Mouse (Mus musculus): ENCODE measurements around the gene Zeb2.

Gene Zeb2

DNA sequence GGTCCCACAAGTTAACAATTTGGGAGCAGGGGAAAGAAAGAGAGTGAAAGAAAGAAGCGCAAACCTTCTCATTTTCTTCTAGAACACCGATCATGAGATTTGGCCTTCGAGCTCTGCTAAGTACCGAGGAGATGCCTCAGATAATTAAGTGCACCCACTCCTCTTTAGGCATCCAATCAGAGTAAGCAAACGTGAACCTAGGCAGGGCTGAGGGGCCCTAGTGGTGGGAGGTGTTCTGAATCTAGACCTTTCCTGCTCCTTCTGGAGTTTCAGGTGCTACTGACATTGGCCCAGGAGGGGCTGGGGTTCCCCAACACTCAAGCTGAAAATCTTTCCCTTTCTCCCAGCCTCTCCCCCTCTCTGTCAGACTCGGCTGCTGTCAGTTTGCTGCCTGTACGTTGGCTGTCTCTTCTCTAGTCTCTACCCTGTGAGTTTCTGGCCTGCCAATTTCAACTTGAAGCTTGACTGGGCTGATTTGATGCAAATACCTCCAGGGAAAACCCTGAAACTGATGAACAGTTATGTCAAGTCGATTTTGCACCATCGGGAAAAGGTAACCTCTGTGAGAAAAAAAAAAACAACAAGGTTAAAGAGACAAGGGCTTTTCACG, 20.5 kb downstream of the Zeb2 start:
- no peak for DNase-seq (ENCODE audit: low spot score)

DNA sequence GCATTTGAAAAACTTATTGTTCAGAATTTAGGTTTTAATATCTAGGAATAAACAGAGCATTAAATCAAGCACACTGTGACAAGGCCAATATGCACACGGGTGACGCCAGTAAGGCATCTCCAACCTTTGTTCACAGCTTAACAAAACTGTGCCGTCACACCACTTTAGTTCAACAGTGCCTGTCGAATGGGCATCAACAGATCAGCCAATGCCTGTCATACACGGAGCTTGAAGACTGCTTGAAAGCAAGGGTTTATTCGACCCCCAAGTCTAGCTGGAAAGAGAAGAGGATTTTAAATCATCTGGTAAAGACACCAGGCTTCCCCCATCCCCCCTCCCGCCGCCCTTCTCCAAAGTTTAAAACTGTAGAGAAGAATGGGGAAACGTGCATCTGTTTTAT, 21.4 kb downstream of the Zeb2 start:
- DNase-seq (ENCODE audit: low spot score), result no peak

DNA sequence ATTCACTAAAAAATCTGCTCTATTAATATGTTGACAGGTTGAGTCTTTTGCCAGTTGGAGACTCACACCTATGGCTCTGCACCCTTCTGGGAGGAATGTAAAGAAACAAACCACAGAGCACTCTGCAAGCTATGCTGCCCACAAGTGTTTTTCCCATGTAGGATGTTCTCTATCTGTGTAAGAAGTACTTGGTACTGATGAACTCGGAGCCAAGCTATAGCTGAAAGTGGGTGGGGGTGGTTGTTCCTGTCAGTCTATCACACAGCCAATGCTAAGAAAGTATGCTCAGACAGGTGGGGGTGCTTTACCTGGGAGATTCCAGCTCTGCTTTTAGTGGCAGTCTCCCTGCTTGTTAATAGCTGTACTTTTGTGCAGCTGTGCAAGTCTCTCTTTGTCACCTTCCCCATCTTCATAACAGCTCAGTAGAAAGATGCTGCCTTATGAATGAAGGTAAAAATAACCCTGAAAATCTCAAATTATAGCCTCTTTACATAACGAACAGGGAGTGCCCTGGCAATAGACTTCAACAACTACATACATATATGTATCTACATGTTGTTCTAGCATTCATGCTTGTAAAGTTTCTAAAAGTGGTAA, 22.7 kb downstream of the Zeb2 start:
- no peak for DNase-seq (ENCODE audit: low spot score)

DNA sequence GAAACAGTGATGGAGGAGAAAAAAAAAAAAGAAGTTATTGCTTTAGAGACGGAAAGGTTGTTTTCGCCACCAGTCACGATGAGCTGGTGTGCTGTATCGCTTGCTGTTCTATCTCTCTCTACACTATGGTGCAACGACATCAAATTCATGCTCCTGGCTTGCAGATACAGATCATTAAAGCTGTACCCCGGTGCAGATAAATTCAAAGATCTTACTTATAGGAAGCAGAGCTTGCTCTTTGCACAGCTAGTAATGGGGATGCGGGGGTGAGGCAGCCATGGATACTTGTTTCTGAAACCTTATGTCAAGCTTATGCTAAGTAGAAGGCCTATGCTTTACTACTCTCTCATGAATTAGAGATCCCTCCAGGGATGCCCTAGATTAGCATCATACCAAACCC, 23.7 kb downstream of the Zeb2 start:
- no peak for DNase-seq (ENCODE audit: low spot score)

DNA sequence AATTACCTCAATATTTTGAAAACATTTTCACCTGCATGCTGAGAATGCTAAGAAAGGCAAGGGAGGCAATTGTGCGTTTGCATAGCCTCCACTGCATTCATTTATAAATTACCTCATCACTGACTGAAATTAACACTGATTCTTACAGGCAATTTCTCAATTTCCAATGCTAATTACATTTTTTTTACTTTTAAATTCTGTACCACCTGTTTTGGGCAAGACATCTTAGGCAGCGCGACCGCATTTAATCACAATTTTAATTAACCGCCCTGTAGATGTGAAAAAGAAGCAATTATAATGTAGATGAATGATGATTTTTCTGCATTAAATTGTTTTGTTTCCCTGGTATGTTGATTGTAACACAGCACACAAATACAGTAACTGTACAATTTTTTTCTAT, 24.5 kb downstream of the Zeb2 start:
- no peak for DNase-seq (ENCODE audit: low spot score)

DNA sequence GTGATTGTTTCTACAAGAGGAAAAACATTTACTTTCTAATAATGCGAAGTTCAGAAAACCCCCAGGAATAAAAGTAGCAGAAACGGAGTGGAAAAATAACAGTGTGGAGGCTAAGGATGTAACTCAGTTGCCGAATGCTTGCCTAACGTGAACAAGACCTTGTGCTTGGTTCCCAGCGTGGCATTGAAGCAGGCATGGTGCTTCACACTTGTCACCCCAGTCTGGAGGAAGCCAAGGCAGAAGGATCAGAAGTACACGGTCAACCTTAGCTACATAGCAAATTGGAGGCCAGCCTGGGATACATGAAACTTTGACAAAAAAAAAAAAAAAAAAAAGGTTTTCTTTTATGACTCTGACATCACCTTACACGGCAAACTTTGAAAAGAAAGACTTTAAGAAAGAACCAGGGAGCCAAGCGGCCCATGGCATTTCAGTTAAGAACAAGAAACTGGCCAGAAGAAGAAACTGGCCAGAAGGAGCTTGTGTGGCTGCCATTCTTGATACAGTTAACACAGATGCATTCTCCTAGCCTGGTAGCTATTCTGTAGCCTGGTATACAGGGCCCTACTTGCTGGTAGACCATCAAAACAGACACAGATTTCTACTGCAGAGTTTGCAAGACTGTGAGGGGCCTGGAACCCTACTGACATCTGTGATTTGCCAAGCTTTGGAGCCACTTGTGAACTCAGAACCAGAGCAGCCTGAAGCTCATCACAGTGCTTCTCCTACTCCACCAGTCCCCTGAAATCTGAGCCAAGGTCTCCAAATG, 26.5 kb downstream of the Zeb2 start:
- DNase-seq (ENCODE audit: low spot score), result no peak

DNA sequence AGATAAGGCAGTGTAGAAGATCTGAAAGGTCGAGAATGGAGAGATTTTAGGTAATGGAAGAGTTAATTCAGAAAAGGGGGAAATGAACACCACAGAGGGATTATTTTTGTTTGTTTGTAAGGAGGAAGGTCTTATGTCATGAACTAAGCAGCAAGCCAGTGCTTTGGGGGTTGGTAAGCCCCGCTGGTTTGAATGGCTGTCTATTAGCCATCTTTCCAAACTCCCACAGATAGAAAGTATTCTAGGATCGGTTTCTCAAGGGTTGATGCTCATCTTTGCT, 28.0 kb downstream of the Zeb2 start:
- no peak for DNase-seq (ENCODE audit: low spot score)

DNA sequence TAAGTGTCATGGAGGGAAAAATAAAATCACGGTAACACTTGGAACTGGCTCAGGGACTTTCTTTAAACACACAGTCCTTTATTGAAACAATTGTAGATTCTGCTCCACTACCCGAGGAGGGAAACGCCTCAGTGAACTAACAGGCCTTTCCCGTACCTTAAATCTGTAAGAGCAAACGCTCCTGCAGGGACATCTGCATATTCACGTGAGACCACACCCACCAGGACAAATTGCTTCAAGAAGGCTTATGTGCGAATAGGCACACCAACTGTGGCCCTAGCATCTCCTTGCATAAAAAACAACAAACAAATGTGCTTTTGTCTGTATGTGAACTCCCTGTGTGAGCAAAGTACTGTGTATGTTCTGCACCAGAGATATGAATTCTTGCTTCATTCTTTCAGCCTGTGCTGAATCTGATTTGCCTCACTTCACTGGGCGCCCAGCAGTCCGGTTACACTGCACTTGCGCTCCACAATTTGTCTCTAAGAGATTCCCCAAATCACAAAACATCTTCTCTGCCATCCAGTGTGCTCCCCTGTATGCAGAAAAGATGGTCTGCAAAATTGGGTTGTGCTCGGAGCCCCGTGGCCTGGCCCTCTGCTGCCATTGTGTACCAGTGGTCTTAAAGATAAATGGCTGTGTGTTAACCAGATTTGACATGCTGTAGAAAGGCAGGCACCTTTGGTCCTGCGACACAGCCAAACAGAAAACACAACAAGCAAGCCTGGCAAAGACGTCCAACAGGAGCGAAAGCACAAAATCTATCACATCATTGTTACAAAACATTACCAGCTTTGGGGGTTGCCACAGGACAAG, 28.6 kb downstream of the Zeb2 start:
- no peak for DNase-seq (ENCODE audit: low spot score)

DNA sequence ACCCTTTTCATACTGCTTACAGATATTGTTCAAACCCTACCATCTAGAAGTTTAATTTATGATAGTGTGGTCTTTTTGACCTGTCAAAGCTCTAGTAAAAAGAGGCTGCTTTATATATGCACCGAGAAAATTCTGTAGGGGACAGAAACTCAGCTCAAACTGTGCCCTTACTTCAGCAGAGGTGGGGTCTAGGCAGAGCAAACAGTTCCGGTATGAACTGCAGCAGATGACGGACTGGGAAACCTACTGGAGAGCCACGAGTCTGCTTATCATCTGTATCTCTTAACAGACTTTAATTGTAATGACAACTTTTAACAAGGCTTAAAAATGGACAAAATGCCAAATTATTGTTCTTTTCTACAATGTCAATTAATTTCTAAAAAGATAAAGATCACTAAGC, 30.0 kb downstream of the Zeb2 start:
- no peak for DNase-seq (ENCODE audit: low spot score)

DNA sequence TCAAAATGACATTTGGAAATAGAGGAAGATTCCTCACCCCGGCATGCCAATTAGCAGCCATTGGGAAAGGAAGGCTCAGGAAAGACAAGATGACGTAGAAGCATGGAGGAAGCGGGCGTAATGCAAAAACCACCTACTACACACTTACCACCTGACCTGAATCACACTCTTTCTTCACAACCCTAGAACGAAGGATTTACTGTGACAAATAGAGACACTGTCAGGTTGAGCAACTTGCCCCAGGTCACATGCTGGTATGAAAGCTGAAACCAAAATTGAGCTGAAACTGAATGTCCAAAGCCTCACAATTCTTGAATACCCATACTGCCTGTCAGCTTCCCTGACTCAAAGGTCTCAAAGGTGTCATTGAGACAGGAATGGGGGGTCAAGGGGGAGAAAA, 31.5 kb downstream of the Zeb2 start:
- DNase-seq (ENCODE audit: low spot score), result no peak

DNA sequence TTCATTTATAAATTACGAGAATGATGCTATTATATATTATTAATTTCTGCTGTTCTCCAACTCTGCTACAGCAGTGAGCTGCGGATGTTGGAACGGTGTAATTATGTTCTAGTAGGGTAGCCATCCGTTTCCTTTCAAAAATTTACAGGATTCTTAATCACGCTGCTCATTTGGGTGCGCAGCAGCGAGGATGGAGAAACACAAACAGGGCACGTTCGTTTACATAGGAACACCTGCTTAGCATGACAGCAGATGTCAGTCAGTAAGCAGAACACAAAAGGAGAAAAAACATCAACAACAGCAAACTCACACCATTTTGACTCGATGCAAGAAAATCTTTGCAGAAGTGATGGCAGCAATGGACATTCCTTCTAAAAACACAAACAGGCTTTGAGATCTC, 34.2 kb downstream of the Zeb2 start:
- no peak for DNase-seq (ENCODE audit: low spot score)

DNA sequence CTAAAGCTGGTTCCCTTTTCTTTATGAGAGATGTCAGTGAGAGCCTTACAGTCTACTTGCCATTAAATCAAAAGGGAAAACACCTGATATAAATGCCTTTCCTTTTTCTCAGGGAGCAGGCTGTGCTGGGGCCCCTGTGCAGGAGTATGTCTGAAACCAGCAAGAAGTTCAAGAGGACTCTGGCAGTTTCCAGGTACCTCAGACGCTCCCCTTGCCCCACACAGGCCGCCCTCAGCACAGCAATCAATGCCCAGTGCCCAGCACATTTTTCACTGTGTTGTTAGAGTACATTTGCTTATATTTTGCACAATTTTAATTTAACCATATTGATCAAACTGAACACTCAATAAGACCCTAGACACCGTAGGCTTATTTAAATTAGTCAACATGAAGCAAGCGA, 35.6 kb downstream of the Zeb2 start:
- no peak for DNase-seq (ENCODE audit: low spot score)

DNA sequence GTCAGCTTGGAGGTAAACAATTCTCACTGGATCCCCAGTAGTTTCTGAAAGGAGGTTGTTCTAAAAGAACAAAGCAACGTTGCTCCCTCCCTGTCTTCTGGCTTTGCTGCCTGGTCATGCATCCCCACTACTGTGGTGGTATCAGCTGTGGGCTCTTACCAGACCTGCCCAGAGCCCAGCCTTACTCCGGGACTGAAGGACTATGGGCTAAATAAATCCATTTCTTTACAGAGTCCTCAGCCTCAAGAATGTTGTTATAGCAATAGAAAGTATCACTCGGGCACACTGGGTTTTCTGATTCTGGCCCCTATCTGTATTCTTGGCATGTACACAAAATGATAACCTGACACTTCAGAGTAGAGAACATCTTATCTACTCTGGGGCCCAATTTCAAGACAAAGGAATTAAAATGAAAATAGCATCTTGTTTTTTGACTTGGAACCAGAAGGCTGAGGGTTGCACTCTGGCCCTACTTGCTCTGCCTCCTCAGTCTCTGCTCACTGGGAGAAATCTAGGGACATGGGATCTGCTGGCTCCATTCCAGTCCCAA, 39.2 kb downstream of the Zeb2 start:
- no peak for DNase-seq (ENCODE audit: low spot score)

DNA sequence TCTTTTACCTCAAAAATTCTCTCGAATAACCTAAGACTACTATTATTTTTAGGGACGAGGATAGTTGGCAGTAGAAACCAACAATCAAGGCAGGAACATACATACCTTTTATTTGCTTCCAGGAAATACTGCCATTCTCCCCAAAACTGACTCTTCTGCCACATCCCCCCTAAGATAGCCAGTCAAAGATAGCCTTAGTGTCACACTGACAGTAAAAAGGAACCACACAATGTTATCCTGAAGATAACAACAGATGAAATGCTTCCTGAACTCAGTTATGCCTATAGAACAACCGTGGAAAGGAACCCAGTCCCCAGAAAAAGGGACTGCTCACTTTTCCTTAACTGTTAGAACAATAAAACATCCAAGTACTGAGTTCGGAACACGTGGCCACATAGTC, 39.8 kb downstream of the Zeb2 start:
- no peak for DNase-seq (ENCODE audit: low spot score)

DNA sequence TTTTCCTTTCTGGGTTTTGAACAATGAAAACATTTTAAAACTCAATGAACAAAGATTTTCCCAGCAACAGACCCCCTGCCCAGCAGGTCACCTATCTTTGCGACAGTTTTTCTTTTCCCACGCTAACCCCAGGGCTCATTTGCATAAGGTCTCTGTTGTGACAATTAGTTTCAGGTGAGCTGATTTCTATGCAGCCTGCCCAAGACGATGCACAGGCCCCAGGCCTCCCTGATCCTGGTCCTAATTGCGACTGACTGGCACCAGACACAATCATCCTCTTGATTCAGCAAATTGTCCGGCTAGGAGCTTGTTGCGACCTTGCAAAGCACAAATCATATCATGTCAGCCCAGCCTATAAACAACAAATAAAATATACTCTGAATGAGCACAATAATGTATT, 44.2 kb downstream of the Zeb2 start:
- DNase-seq (ENCODE audit: low spot score), result no peak

DNA sequence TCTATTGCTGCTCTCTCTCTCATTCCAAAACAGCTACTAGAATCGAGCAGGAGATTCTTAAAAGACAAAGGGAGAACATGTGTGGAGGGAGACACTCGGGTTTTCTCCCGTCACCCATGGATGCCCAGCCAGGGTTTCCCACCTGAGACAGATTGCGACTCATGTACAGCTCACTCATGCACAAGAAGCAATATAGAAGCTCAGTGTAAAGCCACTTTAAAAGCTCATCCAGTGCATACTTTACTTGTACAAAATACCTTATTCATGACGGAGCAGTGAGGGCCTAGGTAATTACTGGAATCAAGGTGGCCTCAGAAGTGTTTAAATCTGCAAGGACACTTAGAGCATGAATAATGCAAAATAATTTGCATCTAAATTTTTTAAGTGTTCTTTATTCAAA, 45.9 kb downstream of the Zeb2 start:
- no peak for DNase-seq (ENCODE audit: low spot score)

DNA sequence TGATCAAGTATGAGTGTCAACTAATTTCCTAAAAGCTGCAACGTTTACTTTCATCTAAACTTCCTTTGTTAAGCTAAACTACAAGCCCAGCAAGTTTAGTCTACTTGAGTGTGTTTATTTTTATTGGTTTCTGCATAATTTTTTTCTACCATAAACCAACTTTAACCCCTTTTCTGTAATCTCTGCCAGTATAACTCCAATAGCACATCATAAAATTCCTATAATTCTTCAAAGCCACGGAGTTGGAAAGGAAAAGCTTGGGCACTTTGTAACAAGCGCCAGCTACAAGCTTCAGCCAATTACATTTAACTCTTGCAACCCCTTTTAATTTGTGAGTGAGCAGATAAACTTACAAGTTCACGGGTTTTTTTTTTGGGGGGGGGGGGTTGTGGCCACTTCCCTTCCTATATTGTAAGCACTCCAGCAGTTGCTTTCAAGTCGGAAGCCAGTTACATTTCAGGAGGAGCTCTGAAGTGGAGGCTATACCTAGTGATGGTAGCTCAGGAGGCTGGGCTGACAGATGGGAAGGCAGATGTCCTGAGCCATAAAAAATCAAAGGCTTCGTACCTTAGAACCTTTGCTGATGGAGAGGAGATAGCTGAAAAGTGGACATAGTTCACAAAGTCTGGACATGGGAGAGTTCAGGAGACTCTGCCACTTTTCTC, 46.5 kb downstream of the Zeb2 start:
- no peak for DNase-seq (ENCODE audit: low spot score)

DNA sequence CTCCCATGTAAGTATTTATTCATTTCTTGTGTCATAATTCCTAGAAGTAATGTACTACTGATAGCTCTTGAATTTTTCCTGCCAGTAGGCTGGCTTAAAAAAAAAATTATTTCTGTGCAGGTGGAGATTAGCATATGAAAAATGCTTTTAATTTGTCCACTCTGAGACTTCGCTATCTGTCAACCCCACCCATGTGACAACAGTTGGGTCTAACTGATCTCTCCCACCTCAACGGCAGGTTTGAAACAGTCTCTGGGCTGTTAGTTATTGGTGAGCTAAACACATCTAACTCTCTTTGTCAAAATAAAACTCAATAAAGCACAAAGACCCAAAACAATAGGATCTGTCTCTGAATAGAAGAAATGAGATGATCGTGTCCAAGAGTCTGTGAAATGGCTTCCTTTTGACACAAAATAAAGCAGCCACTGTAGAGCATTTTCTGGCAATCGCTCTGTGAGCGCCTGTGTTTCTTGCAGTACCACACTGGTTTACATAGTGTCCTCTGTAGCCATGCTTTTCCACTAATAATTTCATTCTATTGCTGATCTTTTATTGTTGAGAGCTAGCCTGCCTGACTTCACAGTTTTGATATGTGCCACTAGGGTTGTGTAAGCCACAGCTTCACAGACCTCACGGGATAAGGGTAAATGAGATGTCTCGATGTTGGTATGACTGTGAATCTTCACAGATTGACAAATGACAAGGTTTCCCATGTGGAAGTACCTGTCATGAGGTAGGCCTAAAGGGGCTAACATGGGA, 48.2 kb downstream of the Zeb2 start:
- DNase-seq (ENCODE audit: low spot score), result no peak

DNA sequence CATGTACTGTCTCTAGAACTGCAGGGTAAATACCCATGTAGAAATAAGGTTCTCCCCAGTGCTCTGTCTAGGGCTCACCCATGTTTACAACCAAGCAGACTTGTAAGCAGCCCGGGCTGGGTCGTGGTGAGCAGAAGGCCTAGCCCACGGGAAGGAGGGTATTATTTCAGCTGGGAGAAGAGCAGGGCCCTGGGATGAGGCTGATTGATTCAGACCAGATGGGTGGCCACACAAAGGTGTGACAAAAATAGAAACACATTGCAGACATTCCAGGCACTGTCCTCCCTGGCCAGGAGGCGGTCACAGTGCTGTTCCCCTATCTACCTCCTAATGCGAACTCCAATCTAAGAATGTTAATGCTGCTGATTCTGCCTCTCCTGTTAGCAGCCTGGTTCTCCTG, 50.1 kb downstream of the Zeb2 start:
- DNase-seq (ENCODE audit: low spot score), result no peak

DNA sequence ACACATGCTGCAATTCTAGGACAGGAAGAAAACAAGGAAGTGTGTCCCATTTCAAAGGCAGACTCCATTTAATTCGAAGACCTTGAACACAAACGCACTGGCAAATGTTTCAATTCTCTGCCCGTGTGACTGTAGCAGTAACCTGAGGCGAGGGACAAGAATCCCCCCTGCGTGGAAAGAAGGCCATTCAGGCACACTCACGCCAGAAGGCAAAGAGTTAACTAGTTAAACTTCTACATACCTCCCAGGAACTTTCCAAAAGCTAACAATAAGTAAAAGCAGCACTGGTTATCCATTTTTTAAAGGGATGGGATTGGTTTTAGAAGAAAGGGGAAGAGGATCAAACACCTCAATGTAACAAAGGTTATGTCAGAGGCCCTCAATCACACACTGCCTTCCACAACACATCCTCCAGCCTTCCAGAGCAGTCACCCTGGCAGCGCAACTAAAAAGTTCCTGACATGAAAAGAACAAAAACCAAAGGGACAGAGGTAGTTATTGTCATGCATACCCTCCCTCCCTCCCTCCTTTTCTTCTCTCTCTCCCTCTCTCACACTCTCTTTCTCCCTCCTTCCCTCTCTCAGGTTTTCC, 53.8 kb downstream of the Zeb2 start:
- DNase-seq (ENCODE audit: low spot score), result no peak

DNA sequence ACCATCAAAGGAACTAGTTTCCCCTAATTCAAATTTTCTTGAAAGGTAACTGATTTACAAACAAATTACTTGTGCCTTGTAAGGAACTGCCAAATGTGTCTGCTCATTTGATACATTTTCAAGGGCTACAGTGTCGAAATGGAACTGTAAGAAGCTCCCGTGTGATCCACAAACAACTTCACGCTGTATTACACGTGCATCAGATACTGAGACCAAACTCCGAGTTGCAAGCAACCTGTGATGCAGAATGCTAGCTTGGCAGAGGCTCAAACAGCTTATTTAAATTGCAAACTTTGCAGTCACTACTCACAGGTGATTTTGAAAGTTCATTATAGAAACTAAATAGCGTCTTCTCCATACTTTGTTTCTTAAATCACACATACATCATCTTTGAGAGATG, 55.1 kb downstream of the Zeb2 start:
- no peak for DNase-seq (ENCODE audit: low spot score)

All from ovary, postnatal 10 days (tissue).